21 mouse cellular contexts compared by ENCODE assay signal in the genomic region with DNA sequence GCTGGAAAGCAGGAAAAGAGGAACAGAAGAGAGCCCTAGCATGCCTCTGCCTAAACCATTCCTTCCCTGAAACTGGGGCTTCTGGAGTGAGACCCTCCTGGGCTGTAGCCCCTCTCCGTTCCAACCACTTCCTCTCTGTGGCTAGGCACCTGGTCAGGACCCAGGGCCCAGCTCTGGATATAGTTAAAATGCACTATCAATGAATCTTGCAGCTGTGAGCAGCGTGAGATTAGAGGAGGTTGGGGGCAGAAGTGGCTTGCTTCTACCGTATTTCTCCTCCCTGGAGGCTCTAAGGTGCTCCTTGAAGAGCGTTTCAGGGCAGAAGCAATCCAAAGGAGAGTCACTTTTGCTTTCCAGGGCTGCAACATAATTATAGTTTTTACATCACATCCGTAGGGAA. TPM values are rescaled to one million over a fixed set of nuclear protein-coding genes. Genes with fewer than 3 reads are reported as not detected.
"Had no signal": no experiment of that assay in that cellular context is flagged by ENCODE, and none has a peak within 500 bp of the region (broad histone marks: within the 10 kb centered on the region; RNA-seq: fewer than 3 reads in every experiment).

No protein-coding gene starts in this region.

- H3K4me2 ChIP-seq: kidney, embryonic 15.5 days; limb, embryonic 15.5 days; liver, embryonic 12.5 days; lung, embryonic 14.5 days; midbrain, embryonic 12.5 days had no signal

- H3K36me3 ChIP-seq: kidney, embryonic 15.5 days; limb, embryonic 15.5 days; liver, embryonic 12.5 days; midbrain, embryonic 12.5 days had no signal

- H3K27ac ChIP-seq: kidney, embryonic 15.5 days; left cerebral cortex, adult 2 months; limb, embryonic 15.5 days; liver, embryonic 12.5 days; midbrain, embryonic 12.5 days; stomach, postnatal 0 days had no signal

- DNase-seq: kidney, adult 2 months; kidney, postnatal 14 days; lung, embryonic 14.5 days; lung, postnatal 10 days; lung, postnatal 4 days; right cerebral cortex, adult 18-20 months had no signal

- H3K4me1 ChIP-seq: liver, embryonic 12.5 days had no signal

- H3K9me3 ChIP-seq: kidney, embryonic 15.5 days; limb, embryonic 15.5 days; liver, embryonic 12.5 days; megakaryocyte, embryonic 14.5 days; midbrain, embryonic 12.5 days had no signal

- H3K27me3 ChIP-seq: kidney, embryonic 15.5 days; limb, embryonic 15.5 days had no signal

- H3K4me3 ChIP-seq: kidney, embryonic 15.5 days; left cerebral cortex, adult 2 months; limb, embryonic 15.5 days; liver, embryonic 12.5 days; megakaryocyte, embryonic 14.5 days; midbrain, embryonic 12.5 days had no signal

- ATAC-seq: intestine, embryonic 16.5 days; liver, embryonic 12.5 days had no signal

- H3K9ac ChIP-seq: kidney, embryonic 15.5 days; limb, embryonic 15.5 days; liver, embryonic 12.5 days; lung, embryonic 14.5 days; midbrain, embryonic 12.5 days had no signal

RNA-seq across cellular contexts. Expression of a gene that starts 16.0 kb away (rescaled TPM):
- polyA plus RNA-seq: limb, embryonic 11.5 days had no signal

RNA-seq across cellular contexts. Expression of a gene that starts 20.1 kb away (rescaled TPM):
- polyA plus RNA-seq: liver, embryonic 16.5 days had no signal

RNA-seq across cellular contexts. Expression of a gene that starts 40.4 kb away (rescaled TPM):
- total RNA-seq: layer of hippocampus, postnatal 25 days; left cerebral cortex, adult 2 months; left cerebral cortex, postnatal 25 days had no signal
- polyA plus RNA-seq: kidney, embryonic 15.5 days; large intestine, adult 2 months; limb, embryonic 11.5 days; liver, embryonic 12.5 days; liver, embryonic 16.5 days; midbrain, embryonic 12.5 days; midbrain, postnatal 0 days; neural tube, embryonic 14.5 days had no signal
